13 mouse cellular contexts compared by ENCODE assay signal in the genomic region with DNA sequence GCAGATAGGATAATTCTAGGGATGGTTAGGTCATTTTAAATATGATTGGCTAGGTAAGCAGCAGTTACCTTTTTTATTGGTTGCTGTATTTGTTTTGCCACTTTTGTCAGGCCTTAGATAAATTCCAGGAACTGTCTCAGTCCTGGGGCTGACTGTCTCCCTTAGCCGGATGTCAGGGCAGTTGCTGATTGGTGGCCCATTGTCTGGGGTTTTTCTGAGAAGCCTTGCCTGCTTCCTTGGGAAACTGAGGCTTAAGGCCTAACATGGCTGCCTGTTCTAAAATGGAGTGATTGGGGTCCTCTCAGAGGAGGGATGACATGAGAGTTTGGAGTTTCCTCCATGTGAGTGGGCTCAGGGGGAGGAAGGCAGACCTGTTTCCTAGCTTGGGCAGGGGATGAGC.
"Had no signal": no experiment of that assay in that cellular context is flagged by ENCODE, and none has a peak within 500 bp of the region (broad histone marks: within the 10 kb centered on the region; RNA-seq: fewer than 3 reads in every experiment).

No protein-coding gene starts in this region.

- ATAC-seq: midbrain, embryonic 15.5 days had no signal

- H3K27me3 ChIP-seq: kidney, embryonic 15.5 days; limb, embryonic 15.5 days; liver, embryonic 15.5 days; megakaryocyte, embryonic 14.5 days; midbrain, embryonic 15.5 days; neural tube, embryonic 12.5 days had no signal

- H3K9ac ChIP-seq: kidney, embryonic 15.5 days; limb, embryonic 15.5 days; liver, embryonic 15.5 days; lung, embryonic 14.5 days; midbrain, embryonic 15.5 days; neural tube, embryonic 12.5 days had no signal

- DNase-seq: kidney, postnatal 25 days; lung, embryonic 14.5 days; lung, postnatal 10 days; lung, postnatal 4 days; thymus, adult 18-20 months; thymus, postnatal 14 days had no signal

- H3K36me3 ChIP-seq: kidney, embryonic 15.5 days; limb, embryonic 15.5 days; liver, embryonic 15.5 days; midbrain, embryonic 15.5 days; neural tube, embryonic 12.5 days had no signal

- H3K27ac ChIP-seq: kidney, embryonic 15.5 days; limb, embryonic 15.5 days; liver, embryonic 15.5 days; midbrain, embryonic 15.5 days; neural tube, embryonic 12.5 days had no signal

- H3K9me3 ChIP-seq: kidney, embryonic 15.5 days; limb, embryonic 15.5 days; liver, embryonic 15.5 days; midbrain, embryonic 15.5 days; neural tube, embryonic 12.5 days had no signal

- H3K4me2 ChIP-seq: kidney, embryonic 15.5 days; limb, embryonic 15.5 days; liver, embryonic 15.5 days; lung, embryonic 14.5 days; midbrain, embryonic 11.5 days; midbrain, embryonic 15.5 days; neural tube, embryonic 12.5 days had no signal

- H3K4me3 ChIP-seq: kidney, embryonic 15.5 days; limb, embryonic 15.5 days; liver, embryonic 15.5 days; midbrain, embryonic 15.5 days; neural tube, embryonic 12.5 days had no signal
